Mouse (Mus musculus) embryo, embryonic 10 days (tissue): ENCODE measurements at regions not wholly inside any gene's neighbourhood (a gene's known extent, or its start where the extent isn't known, plus 50 kb on each side); places are given as distances from the start of the nearest gene placed in this dataset.
"Not testable (repeated sequence)": the region's sequence is repeated elsewhere in the genome, so short reads cannot be mapped to it uniquely, and the experiment has no call there.

ENCODE experiments used
- DNase-seq: peaks from one replicate; pipeline ENCODE4 v3.0.0-alpha.2; 2015; ENCODE audit warnings: low spot score

GRCm38 (mm10) chr13:52198649-52199348 lies 332.3 kb downstream of the Diras2 start:
- DNase-seq = no peak

- no peak for DNase-seq
Observed at GRCm38 (mm10) chr13:52202372-52202771, 328.7 kb downstream of the Diras2 start.

GRCm38 (mm10) chr13:52205951-52206350 lies 325.1 kb downstream of the Diras2 start:
- DNase-seq = no peak

- DNase-seq = no peak
Observed at GRCm38 (mm10) chr13:52216343-52216742, 314.7 kb downstream of the Diras2 start.

- DNase-seq = peak; percentile 11
Observed at GRCm38 (mm10) chr13:52217066-52217465, 314.0 kb downstream of the Diras2 start.

GRCm38 (mm10) chr13:52217741-52218140 lies 313.3 kb downstream of the Diras2 start:
- no peak for DNase-seq

- peak; percentile 18 for DNase-seq
Observed at GRCm38 (mm10) chr13:52222315-52223097, 308.6 kb downstream of the Diras2 start.

GRCm38 (mm10) chr13:52223098-52223962 lies 307.7 kb downstream of the Diras2 start:
- peak; percentile 27 for DNase-seq

GRCm38 (mm10) chr13:52233971-52234370 lies 297.1 kb downstream of the Diras2 start:
- DNase-seq = no peak

GRCm38 (mm10) chr13:52236105-52236504 lies 295.0 kb downstream of the Diras2 start:
- peak; percentile 24 for DNase-seq

- no peak for DNase-seq
Observed at GRCm38 (mm10) chr13:52239563-52239962, 291.5 kb downstream of the Diras2 start.

GRCm38 (mm10) chr13:52241761-52242160 lies 289.3 kb downstream of the Diras2 start:
- no peak for DNase-seq

- no peak for DNase-seq
Observed at GRCm38 (mm10) chr13:52249492-52249891, 281.6 kb downstream of the Diras2 start.

GRCm38 (mm10) chr13:52250371-52250770 lies 280.7 kb downstream of the Diras2 start:
- no peak for DNase-seq

GRCm38 (mm10) chr13:52252303-52252702 lies 278.8 kb downstream of the Diras2 start:
- no peak for DNase-seq

- not testable (repeated sequence) for DNase-seq
Observed at GRCm38 (mm10) chr13:52252726-52253125, 278.4 kb downstream of the Diras2 start.

- peak; percentile 60 for DNase-seq
Observed at GRCm38 (mm10) chr13:52253138-52253537, 277.9 kb downstream of the Diras2 start.

- peak; percentile 76 for DNase-seq
Observed at GRCm38 (mm10) chr13:52254185-52254584, 276.9 kb downstream of the Diras2 start.

- DNase-seq = no peak
Observed at GRCm38 (mm10) chr13:52255697-52256096, 275.4 kb downstream of the Diras2 start.

- no peak for DNase-seq
Observed at GRCm38 (mm10) chr13:52258373-52258772, 272.7 kb downstream of the Diras2 start.

GRCm38 (mm10) chr13:52262949-52263550 lies 268.0 kb downstream of the Diras2 start:
- DNase-seq = no peak

GRCm38 (mm10) chr13:52268279-52268678 lies 262.8 kb downstream of the Diras2 start:
- no peak for DNase-seq
